ENCODE assay signal across 10 mouse cellular contexts in genomic region chr17:56469275-56469674, GRCm38 (mm10). TPM values are rescaled to one million over a fixed set of nuclear protein-coding genes. Genes with fewer than 3 reads are reported as not detected.
A peak's percentile ranks its signal among the peaks of the same experiment; 100 is the strongest.
DNase-seq lines count a peak whose midpoint lies in the region; ATAC-seq and TF ChIP-seq lines count a peak whose summit lies in the region.
"Had no signal": no experiment of that assay in that cellular context is flagged by ENCODE, and none has a peak within 500 bp of the region (broad histone marks: within the 10 kb centered on the region; RNA-seq: fewer than 3 reads in every experiment).

No protein-coding gene starts in this region.

- ATAC-seq in kidney, embryonic 15.5 days (replicated peaks; ENCODE audit: low FRiP score) = peak; percentile 26
- 0 out of 2 replicates have a peak, but pooled peaks have one; percentile 5 for ATAC-seq in hindbrain, embryonic 12.5 days (ENCODE audit: low FRiP score)
- ATAC-seq in midbrain, embryonic 16.5 days = no peak
- no peak for ATAC-seq in erythroblast, adult 5-6 weeks (replicated peaks; ENCODE audit: low FRiP score, poor library complexity, severe bottlenecking)

- peaks cover 97% of the 10 kb centered on the region for H3K4me1 ChIP-seq in kidney, embryonic 15.5 days
- peaks cover 96% of the 10 kb centered on the region for H3K4me1 ChIP-seq in hindbrain, embryonic 12.5 days
- H3K4me1 ChIP-seq in midbrain, embryonic 16.5 days (ENCODE audit: control insufficient read depth, insufficient read depth, low read length) = peaks cover 88% of the 10 kb centered on the region

- peak overlapping the region; percentile 91 for H3K27ac ChIP-seq in kidney, embryonic 15.5 days
- H3K27ac ChIP-seq in hindbrain, embryonic 12.5 days = peak overlapping the region; percentile 93
- peak overlapping the region; percentile 88 for H3K27ac ChIP-seq in midbrain, embryonic 16.5 days (ENCODE audit: low read length)
- H3K27ac ChIP-seq: macrophage had no signal

- no peak for TF ChIP-seq POLR2A in brain, embryonic 14.5 days (IDR thresholded peaks at IDR 0.05; ENCODE audit: borderline replicate concordance, extremely low read depth, insufficient read depth, insufficient read length, poor library complexity, severe bottlenecking)

- peak overlapping the region; percentile 63 for H3K4me2 ChIP-seq in kidney, embryonic 15.5 days
- peak overlapping the region; percentile 51 for H3K4me2 ChIP-seq in hindbrain, embryonic 12.5 days (replicated peaks)
- peak overlapping the region; percentile 43 for H3K4me2 ChIP-seq in midbrain, embryonic 16.5 days (ENCODE audit: low read length)

- H3K4me3 ChIP-seq in kidney, embryonic 15.5 days (replicated peaks) = peak overlapping the region; percentile 38
- H3K4me3 ChIP-seq in hindbrain, embryonic 12.5 days = 0 out of 2 replicates have a peak overlapping the region, but pooled peaks have one; percentile 3
- peak overlapping the region; percentile 8; the same call in 1 of the 2 replicates for H3K4me3 ChIP-seq in midbrain, embryonic 16.5 days (ENCODE audit: low read depth, low read length)

- H3K27me3 ChIP-seq in kidney, embryonic 15.5 days = peaks cover 23% of the 10 kb centered on the region
- peaks cover 10% of the 10 kb centered on the region; the same call in 1 of the 2 replicates for H3K27me3 ChIP-seq in hindbrain, embryonic 12.5 days
- no peaks in the 10 kb centered on the region for H3K27me3 ChIP-seq in midbrain, embryonic 16.5 days (ENCODE audit: control insufficient read depth, insufficient read depth, low read depth, low read length)

- WGBS in kidney, embryonic 15.5 days = 22% methylated on average over 8 of the region's 8 CpGs
- WGBS in hindbrain, embryonic 12.5 days = 19% methylated on average over 8 of the region's 8 CpGs
- 19% methylated on average over 8 of the region's 8 CpGs for WGBS in midbrain, embryonic 16.5 days

- H3K36me3 ChIP-seq in kidney, embryonic 15.5 days = 0 out of 2 replicates have a peak, but pooled peaks cover 2% of the 10 kb centered on the region
- peaks cover 6% of the 10 kb centered on the region for H3K36me3 ChIP-seq in hindbrain, embryonic 12.5 days
- H3K36me3 ChIP-seq in midbrain, embryonic 16.5 days (ENCODE audit: control insufficient read depth, insufficient read depth, low read length) = no peaks in the 10 kb centered on the region; the same call in 1 of the 2 replicates

- H3K9me3 ChIP-seq in kidney, embryonic 15.5 days (replicated peaks) = no peaks in the 10 kb centered on the region
- no peaks in the 10 kb centered on the region for H3K9me3 ChIP-seq in hindbrain, embryonic 12.5 days (replicated peaks)
- no peaks in the 10 kb centered on the region for H3K9me3 ChIP-seq in midbrain, embryonic 16.5 days (replicated peaks; ENCODE audit: control insufficient read depth, low read length, poor library complexity, severe bottlenecking)

- TF ChIP-seq CTCF in brain, embryonic 14.5 days (IDR thresholded peaks at IDR 0.05; ENCODE audit: borderline replicate concordance, extremely low read depth, insufficient read depth, insufficient read length) = no peak

- DNase-seq in kidney, adult 11 months = no peak
- DNase-seq in brain, embryonic 14.5 days (ENCODE audit: low read depth) = peak; percentile 91
- no peak for DNase-seq in layer of hippocampus, postnatal 10 days (ENCODE audit: low spot score in 2 of 2)
- no peak for DNase-seq in urinary bladder, postnatal 36 days (ENCODE audit: low spot score in 2 of 2)
- DNase-seq: kidney, adult 8-10 months had no signal

- H3K9ac ChIP-seq in kidney, embryonic 15.5 days = peak overlapping the region; percentile 41; the same call in 1 of the 2 replicates
- H3K9ac ChIP-seq in hindbrain, embryonic 12.5 days = no peak overlapping the region; the same call in 1 of the 2 replicates
- H3K9ac ChIP-seq in midbrain, embryonic 16.5 days (ENCODE audit: low read depth, low read length) = peak overlapping the region; percentile 50

RNA-seq across cellular contexts. Expression of gene Ptprs, which starts 7.0 kb away (rescaled TPM):
- polyA plus RNA-seq in kidney, embryonic 15.5 days (2015; fragmentation: Nextera tagmentation; extraction: Ambion mirVana) = 81.5 and 95.6 TPM in 2 replicates
- polyA plus RNA-seq in brain, embryonic 14.5 days (2012; rRNA removed) = 1,311 and 1,669 TPM in 2 replicates
- polyA plus RNA-seq in hindbrain, embryonic 12.5 days (2016; fragmentation: Nextera tagmentation; extraction: Ambion mirVana) = 316 and 326 TPM in 2 replicates
- polyA plus RNA-seq in midbrain, embryonic 16.5 days (2015; fragmentation: Nextera tagmentation; extraction: Ambion mirVana) = 293 and 299 TPM in 2 replicates
- 4.8 and 7.3 TPM in 2 replicates for total RNA-seq in erythroblast, adult 5-6 weeks (2015; ENCODE audit: low replicate concordance)
- 2.0 and 8.1 TPM in 2 replicates for total RNA-seq in erythroblast, adult 5-6 weeks (2017; ENCODE audit: low replicate concordance)
- total RNA-seq in layer of hippocampus, postnatal 10 days (2021) = 100 to 1,000 TPM; 817 to 911 TPM

RNA-seq across cellular contexts. Expression of gene Znrf4, which starts 43.0 kb away (rescaled TPM):
- polyA plus RNA-seq in kidney, embryonic 15.5 days (2015; fragmentation: Nextera tagmentation; extraction: Ambion mirVana) = not detected in 2 replicates
- 0.05 TPM in 1 of 2 replicates, not detected in the other for polyA plus RNA-seq in brain, embryonic 14.5 days (2012; rRNA removed)
- not detected in 2 replicates for polyA plus RNA-seq in hindbrain, embryonic 12.5 days (2016; fragmentation: Nextera tagmentation; extraction: Ambion mirVana)
- polyA plus RNA-seq in midbrain, embryonic 16.5 days (2015; fragmentation: Nextera tagmentation; extraction: Ambion mirVana) = not detected in 2 replicates
- not detected in 2 replicates for total RNA-seq in erythroblast, adult 5-6 weeks (2015; ENCODE audit: low replicate concordance)
- total RNA-seq in erythroblast, adult 5-6 weeks (2017; ENCODE audit: low replicate concordance) = not detected in 2 replicates
- not detected for total RNA-seq in layer of hippocampus, postnatal 10 days (2021)
- polyA plus RNA-seq: macrophage had no signal

Comparison
In these comparisons a context has a peak if more than half of its experiments do, and no peak if none do; other contexts are left out.
1. ATAC-seq: peak in kidney, embryonic 15.5 days (single experiment) and hindbrain, embryonic 12.5 days (single experiment); none in midbrain, embryonic 16.5 days (single experiment) and erythroblast, adult 5-6 weeks (single experiment).
2. Peak in every context shown above with its lines, with median percentiles within 50 percentile points of each other: H3K27ac ChIP-seq, H3K4me2 ChIP-seq and H3K4me3 ChIP-seq.